Mouse (Mus musculus) testis, postnatal 14 days (tissue): Measurements from ENCODE around the gene Stk11ip.

Source experiments
- DNase-seq: peaks from one replicate; pipeline ENCODE4 v3.0.0; 2021; ENCODE audit warnings: low spot score

Stk11ip gene

DNA sequence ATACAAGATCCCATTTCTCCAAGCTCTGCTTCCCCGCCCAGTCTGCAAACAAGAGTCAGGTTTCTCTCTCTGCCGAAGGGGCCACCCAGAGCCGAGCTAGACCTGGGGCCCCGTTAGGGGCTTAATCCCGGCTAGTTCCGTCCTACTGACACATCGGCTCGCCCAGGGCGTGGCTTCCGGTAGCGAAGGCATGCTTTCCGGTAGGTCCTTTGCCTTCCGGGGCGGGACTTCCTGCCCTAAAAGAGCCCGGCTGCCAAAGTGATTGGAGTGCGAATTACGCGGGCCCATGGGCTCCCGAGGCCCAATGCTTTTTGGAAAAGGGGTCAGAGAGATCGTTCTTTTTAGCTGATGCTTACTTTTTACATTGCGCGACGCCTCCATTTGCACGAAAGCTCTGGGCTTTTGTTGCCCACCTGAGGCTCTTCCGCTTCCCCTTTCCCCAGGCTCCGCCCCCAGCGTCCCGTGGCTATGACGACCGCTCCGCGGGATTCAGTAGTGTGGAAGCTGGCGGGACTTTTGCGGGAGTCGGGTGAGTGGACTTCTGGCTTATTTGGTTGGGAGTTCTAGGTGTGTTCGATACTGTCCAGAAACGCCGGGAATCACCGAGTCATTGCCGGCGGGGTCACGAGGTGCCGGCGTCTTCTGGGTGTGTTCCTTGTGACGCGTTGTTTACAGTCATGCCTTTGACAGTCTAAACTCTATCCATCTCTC is at the start of gene Stk11ip:
Gene Stk11ip (plus strand): TSS at position 209 of the 711 bp plus-strand sequence.
- peak; percentile 91 for DNase-seq

- DNase-seq = no peak
Observed at GRCm38 (mm10) chr1:75476441-75476840, 44.9 kb upstream of the Stk11ip start.

- peak; percentile 84 for DNase-seq
Observed at GRCm38 (mm10) chr1:75477264-75477965, 43.9 kb upstream of the Stk11ip start.

DNA sequence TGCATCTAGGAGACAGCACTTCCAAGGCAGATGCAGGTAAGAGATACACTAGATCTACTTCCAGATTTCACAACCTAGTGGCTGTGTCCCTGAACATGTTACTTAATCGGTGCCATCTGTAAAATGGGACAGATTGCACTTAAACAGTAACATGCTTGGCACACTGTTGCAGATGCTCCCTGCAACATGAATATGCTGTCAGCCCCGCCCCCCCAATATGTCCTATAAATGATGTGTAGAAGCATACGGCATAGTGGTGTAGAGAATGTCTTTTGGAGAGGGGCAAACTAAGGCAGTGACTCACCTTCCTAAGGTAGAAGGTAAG is 43.4 kb upstream of the Stk11ip start:
- no peak for DNase-seq

DNA sequence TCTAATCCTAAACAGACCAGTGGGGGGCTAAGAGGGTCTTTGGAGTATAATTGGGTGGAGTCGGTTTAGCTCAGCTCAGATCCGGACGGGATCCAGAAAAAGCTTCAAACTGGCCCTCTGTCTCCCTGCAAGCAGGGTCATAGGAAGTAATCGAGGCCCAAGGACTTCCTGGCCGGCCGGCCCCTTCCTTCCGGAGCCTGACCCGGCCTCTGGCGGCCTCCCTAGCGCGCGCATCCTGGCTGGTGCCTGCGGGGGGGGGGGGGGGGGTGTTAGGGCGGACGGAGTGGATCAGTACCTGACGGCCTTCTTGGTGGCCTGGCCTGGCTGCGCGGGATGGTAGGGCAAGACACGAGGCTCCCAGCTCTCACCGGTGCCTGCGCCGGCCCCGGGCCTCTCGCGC is 42.8 kb upstream of the Stk11ip start:
- peak; percentile 61 for DNase-seq

DNA sequence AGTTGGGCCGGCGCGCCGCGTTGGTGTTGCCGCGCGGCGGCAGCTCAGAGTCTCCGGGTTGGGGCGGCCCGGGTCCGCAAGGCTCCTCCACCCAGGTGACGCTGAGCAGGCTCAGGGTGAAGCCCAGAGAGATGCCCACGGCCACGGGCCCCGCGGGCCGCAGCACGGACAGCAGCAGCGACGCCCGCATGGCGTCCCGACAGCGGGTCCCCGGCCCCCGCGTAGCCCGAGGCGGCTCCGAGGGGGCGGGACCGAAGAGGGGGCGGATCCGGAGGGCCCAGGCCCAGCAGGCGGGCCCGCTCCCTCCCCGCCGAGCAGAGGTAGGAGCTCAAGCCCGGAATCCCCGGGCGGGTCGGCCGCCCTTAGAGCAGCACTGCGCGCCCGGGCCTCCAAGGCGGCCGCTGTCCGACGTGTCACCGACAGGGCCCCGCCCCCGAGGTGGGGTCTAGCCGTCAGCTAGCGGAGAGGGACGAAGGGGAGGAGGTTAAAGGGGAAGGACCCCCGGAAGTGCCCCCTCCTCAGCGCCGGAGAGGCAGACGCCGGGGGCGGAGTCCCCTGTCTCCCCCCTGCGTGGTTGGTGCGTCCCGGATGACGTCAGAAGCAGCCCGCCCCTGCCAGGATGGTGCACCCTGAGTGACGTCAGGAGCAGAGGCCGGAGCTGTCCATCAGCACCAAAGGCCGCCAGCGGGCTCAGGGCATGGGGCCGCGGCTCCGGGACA is 42.3 kb upstream of the Stk11ip start, which contains the start of the genes Chpf and Tmem198:
Gene Chpf (minus strand): TSS at position 392 of the 719 bp plus-strand sequence.
Gene Tmem198 (plus strand): TSS at position 617 of the 719 bp plus-strand sequence.
- peak; percentile 98 for DNase-seq

GRCm38 (mm10) chr1:75479635-75479989 is 41.7 kb upstream of the Stk11ip start:
- DNase-seq = no peak

DNA sequence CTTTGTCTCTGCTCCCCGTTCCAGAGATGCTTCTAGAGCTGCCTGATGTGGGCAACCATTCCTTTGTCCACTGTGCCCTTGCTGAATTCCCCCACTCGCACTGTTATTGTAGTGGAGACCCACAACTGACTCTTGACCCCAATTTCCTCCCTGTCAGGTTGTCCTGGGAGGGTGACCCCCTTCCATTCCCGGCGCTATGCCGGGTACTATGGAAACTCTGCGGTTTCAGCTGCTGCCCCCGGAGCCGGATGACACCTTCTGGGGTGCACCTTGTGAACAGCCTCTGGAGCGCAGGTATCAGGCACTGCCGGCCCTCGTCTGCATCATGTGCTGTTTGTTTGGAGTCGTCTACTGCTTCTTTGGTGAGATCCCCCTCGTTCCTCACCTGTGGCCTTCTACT is 41.3 kb upstream of the Stk11ip start:
- DNase-seq = no peak

GRCm38 (mm10) chr1:75480735-75481134 is 40.6 kb upstream of the Stk11ip start:
- DNase-seq = no peak

DNA sequence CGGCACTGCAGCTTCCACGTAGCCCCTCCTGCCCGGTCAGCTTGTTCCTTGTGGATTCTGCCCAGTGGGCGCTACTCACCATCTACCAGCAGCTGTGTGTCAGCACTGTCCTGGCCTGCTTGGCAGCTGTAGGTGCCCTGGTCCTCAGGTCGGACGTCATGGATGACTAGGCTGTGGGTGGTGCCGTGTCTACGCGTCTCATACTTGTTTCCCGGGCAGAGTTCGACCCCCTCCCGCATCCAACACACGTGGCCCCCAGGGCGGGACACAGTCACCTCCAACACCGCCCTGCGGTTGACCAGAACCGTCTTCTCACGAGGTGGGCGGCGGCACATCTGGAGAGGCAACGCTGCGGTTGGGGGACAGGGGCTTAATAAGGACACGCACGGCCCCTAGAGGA is 34.8 kb upstream of the Stk11ip start:
- DNase-seq = no peak

GRCm38 (mm10) chr1:75487040-75487404 is 34.3 kb upstream of the Stk11ip start:
- no peak for DNase-seq

- DNase-seq = peak; percentile 72
Observed at GRCm38 (mm10) chr1:75487405-75488161, 33.7 kb upstream of the Stk11ip start.

DNA sequence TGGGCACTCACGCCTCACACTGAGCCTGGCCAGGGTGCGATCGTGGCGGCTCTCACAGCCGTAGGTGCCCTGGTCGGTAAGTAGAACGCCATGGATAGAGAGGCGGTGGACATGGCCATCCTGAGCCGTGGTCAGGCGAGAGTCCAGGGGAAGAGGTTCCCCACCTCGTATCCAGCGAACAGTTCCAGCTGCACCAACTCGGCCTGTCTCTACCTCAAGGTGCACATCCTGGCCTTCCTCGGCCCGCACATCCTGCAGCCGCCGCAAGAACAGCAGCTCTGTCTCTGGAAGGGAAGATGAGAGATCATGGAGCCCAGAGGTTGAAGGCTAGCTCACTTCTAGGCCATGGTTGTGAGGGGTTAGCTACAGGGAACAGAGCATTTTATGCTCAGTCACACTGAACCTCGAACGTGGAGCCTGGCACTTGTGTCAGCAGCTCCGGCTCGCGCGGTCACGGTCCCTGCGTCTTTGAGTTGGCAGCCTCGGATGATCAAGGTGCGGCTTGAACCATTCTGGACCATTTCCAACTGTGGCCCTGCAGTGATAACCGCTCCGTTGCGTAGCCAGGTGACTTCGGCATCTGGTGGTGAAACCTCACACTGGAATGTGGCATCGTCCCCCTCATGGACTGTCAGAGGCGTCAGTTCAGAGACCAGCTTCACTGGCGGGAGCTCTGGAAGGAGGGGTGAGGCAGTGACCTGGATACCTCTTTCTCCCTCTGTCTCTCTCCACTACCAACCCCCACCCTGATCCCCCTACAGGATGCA is 30.4 kb upstream of the Stk11ip start:
- no peak for DNase-seq

DNA sequence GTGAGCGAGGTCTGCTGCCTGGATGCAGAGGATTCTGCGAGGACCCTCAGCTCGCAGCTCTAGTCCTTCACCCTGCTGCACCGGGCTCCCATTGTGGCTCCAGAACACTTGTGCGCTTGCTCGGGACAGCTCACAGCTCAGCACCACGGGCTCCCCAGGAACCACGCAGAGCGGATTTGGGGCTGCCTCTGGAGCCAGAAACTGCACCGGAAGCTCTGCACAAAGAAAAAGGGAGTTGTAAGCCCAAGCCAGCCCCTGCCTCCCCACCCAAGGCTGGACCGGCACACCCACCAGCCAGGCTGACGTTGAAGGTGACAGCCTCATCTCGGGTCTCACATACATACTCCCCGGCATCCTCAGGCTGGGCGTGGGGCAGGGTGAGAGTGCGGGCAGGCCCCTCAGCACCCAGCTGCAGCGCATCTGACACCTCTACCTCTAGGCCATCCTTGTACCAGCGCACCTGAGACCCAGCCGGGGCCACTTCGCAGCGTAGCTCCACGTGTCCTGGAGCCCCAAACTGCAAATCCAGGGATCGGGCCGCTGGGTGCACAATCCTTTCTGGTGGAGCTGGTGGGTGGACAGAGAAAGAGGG is 28.7 kb upstream of the Stk11ip start:
- DNase-seq = no peak

DNA sequence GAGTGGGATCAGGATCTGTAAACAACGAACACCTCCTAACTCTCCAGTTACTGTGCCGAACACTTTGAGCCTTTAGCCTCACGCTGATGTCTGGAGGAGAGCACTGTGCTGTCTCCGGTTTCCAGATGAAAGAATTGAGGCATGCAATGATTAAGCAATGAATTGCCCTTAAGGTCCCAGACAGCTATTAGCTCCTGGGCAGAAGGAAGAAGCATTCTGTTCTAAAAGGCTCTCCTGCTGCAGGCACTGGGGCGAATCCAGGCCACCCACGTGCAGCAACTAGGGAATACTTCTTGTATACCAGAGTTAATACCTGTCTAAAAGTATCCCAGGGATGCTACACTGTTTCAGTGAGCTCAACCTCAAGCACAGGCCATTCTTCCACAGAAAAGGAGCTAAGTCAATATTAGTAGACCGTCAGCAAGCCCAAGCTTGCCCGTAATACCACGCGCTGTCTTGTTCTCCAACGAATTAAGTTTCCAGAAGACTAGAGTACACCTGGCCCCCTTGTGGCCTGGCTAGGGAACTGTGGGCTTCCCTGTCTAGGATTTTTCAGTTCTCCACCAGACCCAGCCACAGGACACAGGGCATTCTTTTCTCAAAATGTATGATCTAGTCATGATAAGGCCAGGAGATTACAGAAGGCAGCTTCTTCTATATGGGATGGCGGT is 26.3 kb upstream of the Stk11ip start:
- DNase-seq = no peak

- DNase-seq = no peak
Observed at GRCm38 (mm10) chr1:75498897-75499296, 22.4 kb upstream of the Stk11ip start.

DNA sequence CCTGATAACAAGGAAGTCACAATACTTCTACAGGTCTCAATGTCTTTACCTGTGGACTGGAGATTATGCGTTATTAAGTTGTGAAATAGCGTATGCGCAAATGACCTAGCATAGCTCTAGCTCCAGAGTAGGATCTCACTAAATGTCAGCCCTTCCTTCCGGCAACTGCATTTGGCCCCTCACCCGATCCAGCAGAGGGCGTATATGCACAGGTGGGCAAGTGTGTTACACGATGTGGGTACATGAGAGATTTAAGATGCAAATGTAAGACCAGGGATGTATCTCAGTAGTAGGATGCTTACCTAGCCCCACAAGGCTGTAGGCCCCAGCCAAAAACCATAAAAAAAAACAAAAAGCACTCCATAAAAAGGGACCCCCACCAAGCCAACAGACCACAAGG is 21.9 kb upstream of the Stk11ip start:
- no peak for DNase-seq

DNA sequence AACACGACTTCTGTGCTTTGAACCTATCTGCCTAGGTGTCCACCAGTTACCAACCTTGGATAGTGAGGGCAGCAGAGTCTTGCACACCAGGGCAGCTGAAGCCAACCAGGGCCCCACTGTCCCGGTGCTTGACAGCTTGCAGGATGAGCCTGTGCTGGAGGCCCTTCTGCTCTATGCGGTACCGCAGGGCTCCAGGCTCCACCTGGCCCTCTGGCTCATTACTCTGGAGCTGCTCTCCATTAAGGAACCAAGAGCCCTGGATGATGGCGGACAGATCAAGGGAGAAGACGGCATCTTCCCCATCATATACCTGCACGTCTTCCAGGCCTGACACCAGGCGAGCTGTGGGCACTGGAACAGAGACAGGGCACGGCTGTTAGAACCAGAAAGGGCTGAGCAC is 19.4 kb upstream of the Stk11ip start:
- DNase-seq = no peak

DNA sequence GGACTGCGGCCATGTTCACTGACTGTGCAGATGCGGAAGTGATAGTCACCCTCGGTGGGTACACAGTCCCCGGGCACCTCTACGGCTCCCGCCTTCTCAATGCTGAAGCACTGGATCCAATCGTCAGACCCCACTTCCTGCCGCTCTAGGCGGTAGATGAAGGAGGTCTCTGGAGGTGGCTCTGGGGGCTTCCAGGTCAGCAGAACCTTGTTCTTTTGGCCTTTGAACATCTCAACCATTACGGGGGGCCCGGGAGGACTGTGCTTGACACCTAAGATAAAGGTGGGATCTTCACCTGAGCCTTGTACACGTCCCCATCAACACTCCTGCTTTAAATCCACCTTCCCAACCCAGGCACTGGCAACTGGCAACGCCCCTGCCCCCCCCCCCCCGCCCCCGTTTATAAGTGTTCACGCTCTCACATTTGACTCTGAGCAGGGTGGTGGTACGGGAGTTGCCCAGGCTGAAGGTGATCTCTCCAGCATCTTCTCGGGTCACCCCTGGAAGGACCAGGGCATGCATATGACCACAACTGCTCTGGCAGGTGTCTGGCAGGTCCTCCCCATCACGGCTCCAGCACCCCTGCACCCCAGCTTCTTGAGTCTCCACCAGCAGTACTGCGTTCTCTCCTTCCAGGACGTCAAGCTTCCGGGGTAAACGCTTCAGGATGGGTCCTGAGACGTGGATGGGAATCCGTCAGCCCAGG is 18.2 kb upstream of the Stk11ip start:
- no peak for DNase-seq

GRCm38 (mm10) chr1:75503651-75503980 is 17.7 kb upstream of the Stk11ip start:
- DNase-seq = no peak
